Mouse (Mus musculus) intestine, embryonic 14.5 days (tissue): ENCODE measurements at regions not wholly inside any gene's neighbourhood (a gene's known extent, or its start where the extent isn't known, plus 50 kb on each side); places are given as distances from the start of the nearest gene placed in this dataset.

ENCODE experiments used
- ATAC-seq: fragments of 200-750 bp; cut with Nextera tagmentation; replicated peaks from 2 replicates; pipeline ENCODE4 v1.8.0; 2017; ENCODE audit warnings: low read depth, moderate number of reproducible peaks, moderate TSS enrichment, moderate library complexity; ENCODE audit not compliant: low FRiP score, low TSS enrichment
- DNase-seq: peaks from one replicate; pipeline ENCODE4 v3.0.0-alpha.2; 2018; ENCODE audit warnings: low spot score
- H3K27ac ChIP-seq: fragments of 300-500 bp; sonication (generic); 2 replicates; pipeline ENCODE4 v1.5.1; 2014; ENCODE audit warnings: low read depth, mild to moderate bottlenecking, control low read depth
- H3K27me3 ChIP-seq: fragments of 300-500 bp; sonication (generic); replicated peaks from 2 replicates; pipeline ENCODE4 v1.6.1; 2014; ENCODE audit warnings: low read length, control low read depth; ENCODE audit not compliant: control insufficient read depth, insufficient read depth
- H3K36me3 ChIP-seq: fragments of 300-500 bp; sonication (generic); 2 replicates; pipeline ENCODE4 v1.6.1; 2014; ENCODE audit warnings: low read length, control low read depth; ENCODE audit not compliant: control insufficient read depth, insufficient read depth
- H3K4me1 ChIP-seq: fragments of 300-500 bp; sonication (generic); replicated peaks from 2 replicates; pipeline ENCODE4 v1.6.1; 2014; ENCODE audit warnings: low read length, control low read depth, mixed read lengths; ENCODE audit not compliant: control insufficient read depth, insufficient read depth
- H3K4me2 ChIP-seq: fragments of 300-500 bp; sonication (generic); 2 replicates; pipeline ENCODE4 v1.6.1; 2014; ENCODE audit warnings: low read length
- H3K4me3 ChIP-seq: fragments of 300-500 bp; sonication (generic); 2 replicates; pipeline ENCODE4 v1.5.1; 2014; ENCODE audit warnings: low read depth, low read length, control low read depth, mixed read lengths
- H3K9ac ChIP-seq: fragments of 300-500 bp; sonication (generic); 2 replicates; pipeline ENCODE4 v1.6.1; 2014; ENCODE audit warnings: mild to moderate bottlenecking, low read length
- H3K9me3 ChIP-seq: fragments of 300-500 bp; sonication (generic); 2 replicates; pipeline ENCODE4 v1.6.1; 2016; ENCODE audit warnings: low read length, control low read depth; ENCODE audit not compliant: control insufficient read depth
- WGBS: fragments of 180-500 bp; shearing (Covaris S2); extraction: QIAGEN DNeasy Blood & Tissue Kit; methylation state at CpG from one replicate; pipeline ENCODE4 v1.1.7; 2014; 5-methylcytosine and 5-hydroxymethylcytosine counted together

GRCm38 (mm10) chr6:84272520-84273311, 264.3 kb downstream of the Dysf start:
- DNase-seq = peak; percentile 55
- WGBS = 46% methylated on average over 6 of the region's 6 CpGs
- peak; percentile 74; the same call in 1 of the 2 replicates for ATAC-seq

GRCm38 (mm10) chr6:84271966-84272365, 263.6 kb downstream of the Dysf start:
- WGBS = 73% methylated on average over 6 of the region's 6 CpGs
- no peak for ATAC-seq
- H3K36me3 ChIP-seq = no peaks in the 10 kb centered on the region

More at GRCm38 (mm10) chr6:84272520-84273311, 264.3 kb downstream of the Dysf start:
- no peak overlapping the region for H3K4me2 ChIP-seq
- H3K27ac ChIP-seq = no peak overlapping the region
- H3K9me3 ChIP-seq = no peaks in the 10 kb centered on the region
- H3K9ac ChIP-seq = no peak overlapping the region
- no peaks in the 10 kb centered on the region for H3K27me3 ChIP-seq
- H3K36me3 ChIP-seq = no peaks in the 10 kb centered on the region
- H3K4me1 ChIP-seq = peaks cover 7% of the 10 kb centered on the region
- H3K4me3 ChIP-seq = no peak overlapping the region

GRCm38 (mm10) chr6:84271441-84271840, 263.1 kb downstream of the Dysf start:
- H3K9me3 ChIP-seq = no peaks in the 10 kb centered on the region
- H3K4me1 ChIP-seq = peaks cover 13% of the 10 kb centered on the region
- no peak overlapping the region for H3K9ac ChIP-seq
- DNase-seq (no peak), ATAC-seq (no peak)
- H3K36me3 ChIP-seq = no peaks in the 10 kb centered on the region
- no peak overlapping the region for H3K4me2 ChIP-seq
- no peaks in the 10 kb centered on the region for H3K27me3 ChIP-seq
- no peak overlapping the region for H3K27ac ChIP-seq
- no peak overlapping the region for H3K4me3 ChIP-seq
- WGBS = 81% methylated on average over 3 of the region's 3 CpGs

More at GRCm38 (mm10) chr6:84271966-84272365, 263.6 kb downstream of the Dysf start:
- Histone ChIP-seq H3K27me3 (no peaks in the 10 kb centered on the region), H3K4me1 (peaks cover 8% of the 10 kb centered on the region), H3K9ac (no peak overlapping the region), H3K4me3 (no peak overlapping the region), H3K9me3 (no peaks in the 10 kb centered on the region), H3K4me2 (no peak overlapping the region), H3K27ac (no peak overlapping the region)
- DNase-seq = peak; percentile 47

- DNase-seq = peak; percentile 42
- no peaks in the 10 kb centered on the region for H3K36me3 ChIP-seq
- no peaks in the 10 kb centered on the region for H3K27me3 ChIP-seq
- H3K4me1 ChIP-seq = peaks cover 15% of the 10 kb centered on the region
- no peak for ATAC-seq
- no peak overlapping the region for H3K4me2 ChIP-seq
- no peak overlapping the region for H3K4me3 ChIP-seq
- H3K9me3 ChIP-seq = no peaks in the 10 kb centered on the region
- H3K9ac ChIP-seq = no peak overlapping the region
- H3K27ac ChIP-seq = no peak overlapping the region
- 29% methylated on average over 12 of the region's 12 CpGs for WGBS
Measured at GRCm38 (mm10) chr6:84270518-84271165, 262.3 kb downstream of the Dysf start.

- Histone ChIP-seq H3K9ac (no peak overlapping the region), H3K27ac (no peak overlapping the region)
- WGBS = 87% methylated on average over 4 of the region's 4 CpGs
Measured at GRCm38 (mm10) chr6:84269478-84269877, 261.1 kb downstream of the Dysf start.

GRCm38 (mm10) chr6:84269023-84269422, 260.6 kb downstream of the Dysf start:
- no peak for ATAC-seq
- no peaks in the 10 kb centered on the region for H3K9me3 ChIP-seq
- no peak overlapping the region for H3K4me3 ChIP-seq
- no peaks in the 10 kb centered on the region for H3K27me3 ChIP-seq
- WGBS = 68% methylated on average over 3 of the region's 3 CpGs
- H3K4me2 ChIP-seq = no peak overlapping the region
- no peak overlapping the region for H3K27ac ChIP-seq
- H3K4me1 ChIP-seq = peaks cover 15% of the 10 kb centered on the region
- H3K9ac ChIP-seq = no peak overlapping the region
- DNase-seq = no peak
- no peaks in the 10 kb centered on the region for H3K36me3 ChIP-seq

More at GRCm38 (mm10) chr6:84269478-84269877, 261.1 kb downstream of the Dysf start:
- DNase-seq (no peak), ATAC-seq (no peak)
- Histone ChIP-seq H3K4me2 (no peak overlapping the region), H3K4me1 (peaks cover 15% of the 10 kb centered on the region), H3K27me3 (no peaks in the 10 kb centered on the region), H3K9me3 (no peaks in the 10 kb centered on the region), H3K4me3 (no peak overlapping the region), H3K36me3 (no peaks in the 10 kb centered on the region)

GRCm38 (mm10) chr6:84268111-84268510, 259.7 kb downstream of the Dysf start:
- no peaks in the 10 kb centered on the region for H3K27me3 ChIP-seq
- no peak overlapping the region for H3K4me2 ChIP-seq
- peak; percentile 38 for DNase-seq
- no peak for ATAC-seq
- H3K9me3 ChIP-seq = no peaks in the 10 kb centered on the region
- no peaks in the 10 kb centered on the region for H3K36me3 ChIP-seq
- 95% methylated on average over 4 of the region's 4 CpGs for WGBS
- peaks cover 15% of the 10 kb centered on the region for H3K4me1 ChIP-seq
- no peak overlapping the region for H3K27ac ChIP-seq
- H3K4me3 ChIP-seq = no peak overlapping the region
- H3K9ac ChIP-seq = no peak overlapping the region

- Histone ChIP-seq H3K4me1 (peaks cover 15% of the 10 kb centered on the region), H3K4me3 (no peak overlapping the region), H3K27ac (no peak overlapping the region), H3K27me3 (no peaks in the 10 kb centered on the region), H3K4me2 (no peak overlapping the region), H3K9ac (no peak overlapping the region), H3K9me3 (no peaks in the 10 kb centered on the region), H3K36me3 (no peaks in the 10 kb centered on the region)
- DNase-seq (peak; percentile 2), ATAC-seq (no peak)
- 71% methylated on average over 6 of the region's 6 CpGs for WGBS
Measured at GRCm38 (mm10) chr6:84267526-84267925, 259.1 kb downstream of the Dysf start.
